Mouse (Mus musculus) CH12.LX (cell line): Measurements from ENCODE around the gene Tbca.

Experiments used
- BHLHE40 ChIP-seq: IDR thresholded peaks from 2 replicates; pipeline ENCODE4 v1.6.1; 2011; ENCODE audit warnings: mild to moderate bottlenecking, low read depth, low read length, improper control_type of control experiment
- CTCF ChIP-seq, 2 experiments: IDR thresholded peaks in 1 of 2; conservative IDR thresholded peaks in 1 of 2; 2 replicates each; pipeline ENCODE4 v1.5.1; 2011 to 2012; ENCODE audit warnings: low read depth in 2 of 2, low read length in 2 of 2, improper control_type of control experiment in 1 of 2, inconsistent platforms in 1 of 2, mild to moderate bottlenecking in 1 of 2, moderate library complexity in 1 of 2
- E2F4 ChIP-seq: IDR thresholded peaks from 2 replicates; pipeline ENCODE4 v1.6.1; 2011; ENCODE audit warnings: low read depth, low read length, improper control_type of control experiment; ENCODE audit not compliant: insufficient replicate concordance
- ELF1 ChIP-seq: IDR thresholded peaks from 2 replicates; pipeline ENCODE4 v1.6.1; 2014; ENCODE audit warnings: low read depth, mild to moderate bottlenecking, inconsistent platforms, low read length, improper control_type of control experiment
- MXI1 ChIP-seq: IDR thresholded peaks from 2 replicates; pipeline ENCODE4 v1.6.1; 2011; ENCODE audit warnings: mild to moderate bottlenecking, low read depth, low read length, improper control_type of control experiment
- MYC ChIP-seq: IDR thresholded peaks from 2 replicates; pipeline ENCODE4 v1.6.1; 2011; ENCODE audit warnings: low read depth, mild to moderate bottlenecking, improper control_type of control experiment, low read length
- POLR2A ChIP-seq: IDR thresholded peaks from 2 replicates; pipeline ENCODE4 v1.6.1; 2011; ENCODE audit warnings: low read depth, mild to moderate bottlenecking, improper control_type of control experiment, low read length
- SMC3 ChIP-seq: IDR thresholded peaks from 2 replicates; pipeline ENCODE4 v1.6.1; 2011; ENCODE audit warnings: low read depth, low read length, improper control_type of control experiment
- TBP ChIP-seq: conservative IDR thresholded peaks from 2 replicates; pipeline ENCODE4 v1.6.1; 2011; ENCODE audit warnings: low read depth, low read length, improper control_type of control experiment

DNA sequence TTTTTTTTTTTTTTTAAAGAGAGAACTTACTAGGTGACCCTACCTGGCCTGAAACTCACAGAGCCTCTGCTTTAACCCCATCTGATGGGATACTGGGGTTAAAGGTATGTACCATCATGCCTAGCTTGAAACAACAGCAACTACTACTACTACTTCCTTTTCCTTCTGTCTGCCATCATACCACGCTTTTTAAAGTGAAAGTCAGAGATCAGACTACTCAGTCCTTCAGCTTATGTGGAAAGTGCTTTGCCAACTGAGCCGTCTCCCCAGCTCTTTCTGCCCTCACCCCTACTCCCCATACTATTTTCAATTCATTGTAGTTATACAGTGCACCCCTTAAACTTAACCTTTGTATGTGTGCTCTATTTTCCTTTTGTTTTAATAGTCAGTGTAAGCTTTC lies 38.3 kb downstream of the Tbca start:
- TF ChIP-seq MXI1 (no peak), CTCF (conservative IDR thresholded peaks at IDR 0.05 in 1 of 2, IDR thresholded peaks at IDR 0.05 in 1 of 2; ENCODE audit: low read depth in 2 of 2, low read length in 2 of 2) (no peak), ELF1 (no peak), TBP (no peak), POLR2A (no peak), SMC3 (no peak), MYC (no peak), E2F4 (no peak), BHLHE40 (no peak)
